Mouse (Mus musculus): ENCODE measurements around the gene Slc22a22.

GRCm38 (mm10) chr15:57503656-57504055, 26.2 kb upstream of the Slc22a22 start:
- no peak for TF ChIP-seq CTCF (IDR thresholded peaks at IDR 0.05; ENCODE audit: extremely low read depth, insufficient read depth, insufficient read length, insufficient replicate concordance)
- TF ChIP-seq POLR2A (IDR thresholded peaks at IDR 0.05; ENCODE audit: low read depth, low read length): no peak
